Mouse (Mus musculus) neural tube, embryonic 13.5 days (tissue): ENCODE results near the gene Dapk1. TPM values are rescaled to one million over a fixed set of nuclear protein-coding genes. Genes with fewer than 3 reads are reported as not detected.
A peak's percentile ranks its signal among the peaks of the same experiment; 100 is the strongest.

ENCODE experiments used
- ATAC-seq: fragments of 200-750 bp; cut with Nextera tagmentation; 2 replicates; pipeline ENCODE4 v1.8.0; 2017; ENCODE audit warnings: low read depth, mild to moderate bottlenecking, moderate TSS enrichment, moderate library complexity
- H3K27ac ChIP-seq: fragments of 300-500 bp; sonication (generic); replicated peaks from 2 replicates; pipeline ENCODE4 v1.5.1; 2015; ENCODE audit warnings: moderate library complexity, mild to moderate bottlenecking, inconsistent platforms
- H3K27me3 ChIP-seq: fragments of 300-500 bp; sonication (generic); 2 replicates; pipeline ENCODE4 v1.6.1; 2015; ENCODE audit warnings: mild to moderate bottlenecking, inconsistent platforms
- H3K36me3 ChIP-seq: fragments of 300-500 bp; sonication (generic); 2 replicates; pipeline ENCODE4 v1.6.1; 2015; ENCODE audit warnings: mild to moderate bottlenecking, inconsistent platforms
- H3K4me1 ChIP-seq: fragments of 300-500 bp; sonication (generic); replicated peaks from 2 replicates; pipeline ENCODE4 v1.6.1; 2015; ENCODE audit warnings: inconsistent platforms
- H3K4me2 ChIP-seq: fragments of 300-500 bp; sonication (generic); 2 replicates; pipeline ENCODE4 v1.6.1; 2015; ENCODE audit warnings: inconsistent platforms, mild to moderate bottlenecking, moderate library complexity
- H3K4me3 ChIP-seq: fragments of 300-500 bp; sonication (generic); 2 replicates; pipeline ENCODE4 v1.5.1; 2015; ENCODE audit warnings: mild to moderate bottlenecking, inconsistent platforms
- H3K9ac ChIP-seq: fragments of 300-500 bp; sonication (generic); 2 replicates; pipeline ENCODE4 v1.6.1; 2015; ENCODE audit warnings: moderate library complexity, mild to moderate bottlenecking, inconsistent platforms
- H3K9me3 ChIP-seq: fragments of 300-500 bp; sonication (generic); 2 replicates; pipeline ENCODE4 v1.6.1; 2016; ENCODE audit warnings: inconsistent platforms
- WGBS: fragments of 180-500 bp; shearing (Covaris S2); methylation state at CpG from one replicate; pipeline ENCODE4 v1.1.7; 2015; 5-methylcytosine and 5-hydroxymethylcytosine counted together
- polyA plus RNA-seq: library from polyadenylated mRNA; unstranded; fragments of >200 nt; fragmentation: Nextera tagmentation; extraction: Ambion mirVana; gene quantifications from 2 replicates; pipeline ENCODE4 v1.2.1, GENCODE M21; 2015

Dapk1 gene
- polyA plus RNA-seq, 1 experiment from 2014 or later = 35.1 TPM

DNA sequence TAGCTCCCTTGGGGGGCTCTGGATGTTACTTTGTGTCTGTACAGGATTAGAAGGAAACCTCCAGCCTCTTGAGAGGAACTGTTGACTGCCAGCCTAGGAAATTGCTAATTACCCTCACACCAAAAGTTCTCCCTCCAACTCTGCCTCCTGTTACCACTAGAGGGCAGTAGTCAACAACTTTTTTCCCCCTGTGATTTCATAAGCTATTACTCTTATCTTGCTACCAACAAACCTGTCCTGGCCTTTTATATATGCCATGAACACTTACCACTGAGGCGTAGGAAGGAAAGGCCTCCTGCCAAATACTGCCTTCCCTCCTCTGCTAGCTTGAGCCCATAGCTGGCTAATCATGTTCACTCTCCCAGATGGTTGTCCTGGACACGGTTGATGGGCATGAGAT lies 146.8 kb downstream of the Dapk1 start:
- Histone ChIP-seq H3K36me3 (peaks cover 55% of the 10 kb centered on the region), H3K4me3 (no peak overlapping the region), H3K9me3 (no peaks in the 10 kb centered on the region), H3K4me1 (peaks cover 5% of the 10 kb centered on the region), H3K9ac (no peak overlapping the region), H3K4me2 (no peak overlapping the region), H3K27ac (no peak overlapping the region), H3K27me3 (no peaks in the 10 kb centered on the region)
- no peak for ATAC-seq
- 88% methylated on average over 2 of the region's 2 CpGs for WGBS

DNA sequence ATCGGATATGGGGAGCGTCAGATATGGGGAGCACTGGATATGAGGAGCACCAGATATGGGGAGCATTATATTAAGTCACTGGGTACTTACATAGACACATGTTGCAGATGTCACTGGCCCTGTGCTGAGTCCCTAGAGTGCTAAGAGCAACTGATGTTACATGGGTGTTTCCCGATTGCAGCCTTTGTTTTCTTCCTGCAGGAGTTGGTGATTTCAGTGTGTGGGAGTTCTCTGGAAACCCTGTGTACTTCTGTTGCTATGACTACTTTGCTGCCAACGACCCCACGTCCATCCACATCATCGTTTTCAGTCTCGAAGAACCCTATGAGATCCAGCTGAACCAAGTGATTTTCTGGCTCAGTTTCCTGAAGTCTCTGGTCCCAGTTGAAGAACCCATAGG lies 149.2 kb downstream of the Dapk1 start:
- Histone ChIP-seq H3K4me2 (no peak overlapping the region), H3K9me3 (no peaks in the 10 kb centered on the region), H3K4me3 (no peak overlapping the region), H3K9ac (no peak overlapping the region), H3K4me1 (no peaks in the 10 kb centered on the region), H3K36me3 (peaks cover 72% of the 10 kb centered on the region), H3K27me3 (no peaks in the 10 kb centered on the region), H3K27ac (no peak overlapping the region)
- 93% methylated on average over 7 of the region's 7 CpGs for WGBS
- no peak for ATAC-seq

DNA sequence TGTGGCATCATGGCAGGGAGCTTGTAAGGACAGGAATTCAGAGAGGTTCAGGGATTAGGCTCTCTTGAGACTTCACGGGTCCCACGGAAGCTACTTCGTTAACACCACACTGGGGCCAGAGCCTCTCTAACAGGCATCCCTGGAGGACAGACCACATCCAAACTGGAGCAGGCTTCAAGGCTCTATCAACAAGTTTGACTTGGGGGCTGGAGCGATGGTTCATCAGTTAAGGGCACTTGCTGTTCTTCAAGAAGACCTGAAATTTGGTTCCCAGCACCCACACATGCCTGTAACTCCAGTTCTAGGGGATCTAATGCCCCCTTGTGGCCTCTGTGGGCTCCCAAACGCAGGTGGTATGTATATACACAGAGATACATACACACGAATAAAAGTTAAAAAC lies 151.5 kb downstream of the Dapk1 start:
- ATAC-seq = no peak

DNA sequence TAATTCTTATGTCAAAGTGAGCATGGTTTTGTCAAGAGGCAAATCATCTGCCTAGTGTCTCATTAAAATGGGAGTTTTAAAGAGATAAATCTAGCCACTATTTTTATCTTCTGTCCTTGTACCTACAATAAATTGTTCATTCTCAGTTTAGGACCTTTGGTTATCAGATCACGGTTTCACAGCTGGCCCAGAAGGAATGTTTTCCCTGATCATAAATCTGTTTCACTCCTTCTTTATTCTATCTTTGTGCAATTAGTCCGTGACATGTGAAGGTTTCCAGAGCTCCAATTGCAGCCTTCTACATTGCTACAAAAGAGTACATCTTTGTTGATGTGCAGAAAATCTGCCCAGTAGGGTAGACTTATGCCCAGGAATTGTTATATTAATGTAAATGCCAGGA lies 153.5 kb downstream of the Dapk1 start:
- H3K27ac ChIP-seq = no peak overlapping the region
- H3K4me3 ChIP-seq = no peak overlapping the region
- ATAC-seq = no peak
- peaks cover 86% of the 10 kb centered on the region for H3K36me3 ChIP-seq
- WGBS = 51% methylated on average over 2 of the region's 2 CpGs
- no peaks in the 10 kb centered on the region for H3K4me1 ChIP-seq
- no peak overlapping the region for H3K9ac ChIP-seq
- H3K9me3 ChIP-seq = no peaks in the 10 kb centered on the region
- H3K27me3 ChIP-seq = no peaks in the 10 kb centered on the region
- H3K4me2 ChIP-seq = no peak overlapping the region

More for the DNA sequence above, 151.5 kb downstream of the Dapk1 start:
- 95% methylated on average over 6 of the region's 6 CpGs for WGBS
- H3K9ac ChIP-seq = no peak overlapping the region
- H3K4me2 ChIP-seq = no peak overlapping the region
- no peaks in the 10 kb centered on the region for H3K4me1 ChIP-seq
- no peak overlapping the region for H3K4me3 ChIP-seq
- H3K9me3 ChIP-seq = no peaks in the 10 kb centered on the region
- H3K27ac ChIP-seq = no peak overlapping the region
- H3K36me3 ChIP-seq = peaks cover 86% of the 10 kb centered on the region
- H3K27me3 ChIP-seq = no peaks in the 10 kb centered on the region

DNA sequence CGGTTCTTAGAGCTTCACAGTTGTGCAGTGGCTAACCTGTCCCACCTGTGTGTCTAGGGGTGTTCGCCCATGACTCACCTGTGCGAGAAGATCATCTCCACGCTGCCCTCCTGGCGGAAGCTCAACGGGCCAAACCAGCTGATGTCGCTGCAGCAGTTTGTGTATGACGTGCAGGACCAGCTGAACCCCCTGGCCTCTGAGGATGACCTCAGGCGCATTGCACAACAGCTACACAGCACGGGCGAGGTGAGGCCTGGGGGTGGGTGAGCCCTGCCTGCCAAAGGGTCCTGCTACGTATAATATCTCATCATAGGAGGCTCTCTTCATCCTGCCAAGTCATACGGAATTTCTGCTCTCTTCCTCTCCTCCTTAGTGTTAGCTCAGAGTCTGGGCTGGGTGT lies 155.5 kb downstream of the Dapk1 start:
- Histone ChIP-seq H3K4me3 (no peak overlapping the region), H3K9me3 (no peaks in the 10 kb centered on the region), H3K9ac (no peak overlapping the region), H3K4me2 (no peak overlapping the region), H3K4me1 (no peaks in the 10 kb centered on the region), H3K36me3 (peaks cover 84% of the 10 kb centered on the region), H3K27ac (no peak overlapping the region), H3K27me3 (no peaks in the 10 kb centered on the region)
- ATAC-seq = no peak
- 92% methylated on average over 13 of the region's 13 CpGs for WGBS

DNA sequence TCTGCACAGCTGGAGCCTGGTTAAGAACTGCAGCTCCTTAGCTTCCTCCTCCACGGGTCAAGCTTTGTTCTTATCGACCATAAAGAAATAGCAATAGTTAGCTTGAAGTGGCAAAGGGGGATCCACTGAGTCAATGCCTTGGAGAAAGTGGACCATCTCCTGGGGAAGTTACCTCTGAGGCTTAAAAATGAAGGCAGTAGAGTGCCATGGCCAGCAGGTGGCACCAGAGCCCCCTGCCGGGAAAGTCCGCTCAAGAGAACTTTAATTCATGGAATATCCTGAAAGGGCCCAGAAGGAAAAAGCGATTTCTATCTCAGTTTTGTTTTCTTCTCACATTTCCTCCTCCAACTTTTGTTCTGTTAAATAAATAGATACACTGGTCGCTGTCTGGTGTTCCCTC lies 157.4 kb downstream of the Dapk1 start:
- H3K4me1 ChIP-seq = no peaks in the 10 kb centered on the region
- H3K4me3 ChIP-seq = no peak overlapping the region
- H3K36me3 ChIP-seq = peaks cover 81% of the 10 kb centered on the region
- H3K4me2 ChIP-seq = no peak overlapping the region
- no peak overlapping the region for H3K9ac ChIP-seq
- 49% methylated on average over 6 of the region's 6 CpGs for WGBS
- no peak for ATAC-seq
- no peak overlapping the region for H3K27ac ChIP-seq
- no peaks in the 10 kb centered on the region for H3K27me3 ChIP-seq
- H3K9me3 ChIP-seq = no peaks in the 10 kb centered on the region

DNA sequence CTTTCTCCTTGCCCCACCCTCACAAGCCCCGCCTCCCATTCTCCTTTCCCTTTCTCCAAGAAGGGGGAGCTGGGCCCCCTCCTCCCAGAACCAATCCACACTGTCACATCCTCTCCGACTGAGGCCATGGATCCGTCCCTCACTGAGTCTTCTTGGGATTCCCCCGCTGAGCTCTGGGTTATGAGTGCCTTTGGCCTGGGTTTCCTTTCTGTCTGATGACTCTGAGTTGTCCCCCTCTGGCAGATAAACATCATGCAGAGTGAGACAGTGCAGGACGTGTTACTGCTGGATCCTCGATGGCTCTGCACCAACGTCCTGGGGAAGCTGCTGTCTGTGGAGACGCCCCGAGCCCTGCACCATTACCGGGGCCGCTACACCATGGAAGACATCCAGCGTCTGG lies 158.6 kb downstream of the Dapk1 start:
- Histone ChIP-seq H3K27me3 (no peaks in the 10 kb centered on the region), H3K4me3 (no peak overlapping the region), H3K4me2 (no peak overlapping the region), H3K27ac (no peak overlapping the region), H3K36me3 (peaks cover 79% of the 10 kb centered on the region), H3K9ac (no peak overlapping the region), H3K9me3 (no peaks in the 10 kb centered on the region), H3K4me1 (no peaks in the 10 kb centered on the region)
- ATAC-seq = peak; percentile 24
- WGBS = 92% methylated on average over 12 of the region's 12 CpGs

DNA sequence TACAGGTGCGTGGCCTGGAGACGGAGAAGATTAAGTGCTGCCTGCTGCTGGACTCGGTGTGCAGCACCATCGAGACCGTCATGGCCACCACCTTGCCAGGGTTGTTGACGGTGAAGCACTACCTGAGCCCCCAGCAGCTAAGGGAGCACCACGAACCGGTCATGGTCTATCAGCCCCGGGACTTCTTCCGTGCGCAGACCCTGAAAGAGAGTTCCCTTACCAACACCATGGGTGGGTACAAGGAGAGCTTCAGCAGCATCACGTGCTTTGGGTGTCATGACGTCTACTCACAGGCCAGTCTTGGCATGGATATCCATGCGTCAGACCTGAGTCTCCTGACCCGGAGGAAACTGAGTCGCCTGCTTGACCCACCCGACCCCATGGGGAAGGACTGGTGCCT lies 159.4 kb downstream of the Dapk1 start:
- no peak overlapping the region for H3K4me3 ChIP-seq
- no peak for ATAC-seq
- no peak overlapping the region for H3K9ac ChIP-seq
- no peak overlapping the region for H3K4me2 ChIP-seq
- H3K27ac ChIP-seq = no peak overlapping the region
- 98% methylated on average over 17 of the region's 17 CpGs for WGBS
- no peaks in the 10 kb centered on the region for H3K27me3 ChIP-seq
- H3K4me1 ChIP-seq = no peaks in the 10 kb centered on the region
- H3K9me3 ChIP-seq = no peaks in the 10 kb centered on the region
- H3K36me3 ChIP-seq = peaks cover 74% of the 10 kb centered on the region

DNA sequence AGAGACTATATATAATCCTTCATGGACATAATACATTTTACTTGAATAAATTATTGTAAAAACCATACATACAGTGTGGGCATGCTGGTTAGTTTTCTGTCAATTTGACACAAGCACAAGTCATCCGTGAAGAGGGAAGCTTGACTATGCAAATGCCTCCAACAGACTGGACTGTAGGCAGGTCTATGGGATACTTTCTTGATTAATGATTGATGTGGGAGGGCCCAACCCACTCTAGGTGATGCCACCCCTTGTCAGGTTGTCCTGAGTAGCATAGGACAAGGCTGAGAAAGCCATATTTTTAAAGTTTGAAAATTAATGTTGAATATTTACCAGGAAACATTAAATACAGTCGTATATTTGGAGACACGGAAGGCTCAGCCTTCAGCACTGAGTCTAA lies 178.8 kb downstream of the Dapk1 start:
- H3K9me3 ChIP-seq = no peaks in the 10 kb centered on the region
- H3K4me1 ChIP-seq = no peaks in the 10 kb centered on the region
- no peak overlapping the region for H3K9ac ChIP-seq
- no peak overlapping the region for H3K27ac ChIP-seq
- no peaks in the 10 kb centered on the region for H3K27me3 ChIP-seq
- no peak for ATAC-seq
- 85% methylated on average over 3 of the region's 3 CpGs for WGBS
- no peak overlapping the region for H3K4me2 ChIP-seq
- H3K36me3 ChIP-seq = no peaks in the 10 kb centered on the region
- no peak overlapping the region for H3K4me3 ChIP-seq

DNA sequence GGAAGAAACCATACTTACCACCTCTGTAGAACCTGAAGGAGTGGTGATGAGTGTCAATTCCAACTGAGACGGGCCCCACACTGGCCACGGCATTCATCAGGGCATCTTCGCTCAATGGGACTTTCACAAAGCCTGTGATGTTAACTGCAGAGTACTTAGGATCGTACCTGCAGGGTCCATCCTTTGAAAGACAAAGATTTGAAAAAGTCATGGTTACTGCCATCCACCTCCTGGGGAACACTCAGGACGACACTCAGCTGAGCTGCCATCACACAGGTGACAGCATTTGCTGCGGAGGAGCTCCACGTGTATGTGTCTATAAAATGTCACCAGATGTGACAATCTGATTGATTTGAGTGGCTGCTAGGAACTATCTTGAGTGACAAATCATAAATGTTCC lies 181.6 kb downstream of the Dapk1 start:
- Histone ChIP-seq H3K9ac (no peak overlapping the region), H3K9me3 (no peaks in the 10 kb centered on the region), H3K36me3 (no peaks in the 10 kb centered on the region), H3K4me1 (no peaks in the 10 kb centered on the region), H3K4me2 (no peak overlapping the region), H3K27me3 (no peaks in the 10 kb centered on the region), H3K4me3 (no peak overlapping the region), H3K27ac (no peak overlapping the region)
- WGBS = 85% methylated on average over 7 of the region's 7 CpGs
- no peak for ATAC-seq

DNA sequence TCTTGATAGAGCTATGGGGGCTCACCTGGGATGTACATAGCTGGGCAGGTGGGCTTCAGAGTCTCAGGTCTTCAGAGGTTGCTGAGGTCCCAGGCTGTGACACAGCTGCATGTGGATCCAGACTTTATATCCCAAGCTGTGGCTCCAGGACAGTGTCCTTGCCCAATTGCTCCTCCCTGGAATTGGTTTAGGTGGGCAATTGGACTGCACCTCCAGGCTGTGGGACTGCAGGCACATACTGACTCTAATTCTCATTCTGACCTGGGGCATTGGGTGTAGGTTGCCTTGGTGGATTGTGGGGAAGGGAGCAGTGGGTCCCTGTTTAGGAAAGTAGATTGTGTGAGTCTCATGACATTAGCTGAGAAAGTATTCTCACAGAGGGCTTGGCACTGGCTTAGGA lies 184.5 kb downstream of the Dapk1 start, which contains the start of gene BC051665:
TSS of gene BC051665 (minus strand) at position 101 of the 400 bp plus-strand sequence.
- no peaks in the 10 kb centered on the region for H3K27me3 ChIP-seq
- ATAC-seq = no peak
- H3K4me1 ChIP-seq = no peaks in the 10 kb centered on the region
- H3K9ac ChIP-seq = no peak within 1 kb of the TSS
- H3K27ac ChIP-seq = no peak within 1 kb of the TSS
- no peak within 1 kb of the TSS for H3K4me3 ChIP-seq
- H3K36me3 ChIP-seq = no peaks in the 10 kb centered on the region
- H3K4me2 ChIP-seq = no peak within 1 kb of the TSS
- no peaks in the 10 kb centered on the region for H3K9me3 ChIP-seq

DNA sequence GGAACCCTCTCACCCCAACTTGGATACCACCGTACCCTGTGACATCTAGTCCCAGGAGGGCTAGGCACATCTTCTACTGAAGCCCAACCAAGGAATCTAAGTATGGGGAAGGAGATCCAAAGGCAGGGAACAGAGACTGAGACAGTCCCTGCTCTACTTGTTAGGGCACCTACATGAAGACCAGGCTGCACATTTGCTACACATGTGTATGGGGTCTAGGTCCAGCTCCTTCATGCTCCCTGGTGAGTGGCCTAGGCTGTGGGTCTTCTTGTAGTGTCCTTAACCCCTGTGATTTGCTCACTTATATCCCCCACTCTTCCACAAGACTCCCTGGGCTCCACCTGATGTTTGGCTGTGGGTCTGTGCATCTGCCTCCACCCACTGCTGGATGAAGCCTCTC lies 187.7 kb downstream of the Dapk1 start:
- 83% methylated on average over 1 of the region's 1 CpGs for WGBS

DNA sequence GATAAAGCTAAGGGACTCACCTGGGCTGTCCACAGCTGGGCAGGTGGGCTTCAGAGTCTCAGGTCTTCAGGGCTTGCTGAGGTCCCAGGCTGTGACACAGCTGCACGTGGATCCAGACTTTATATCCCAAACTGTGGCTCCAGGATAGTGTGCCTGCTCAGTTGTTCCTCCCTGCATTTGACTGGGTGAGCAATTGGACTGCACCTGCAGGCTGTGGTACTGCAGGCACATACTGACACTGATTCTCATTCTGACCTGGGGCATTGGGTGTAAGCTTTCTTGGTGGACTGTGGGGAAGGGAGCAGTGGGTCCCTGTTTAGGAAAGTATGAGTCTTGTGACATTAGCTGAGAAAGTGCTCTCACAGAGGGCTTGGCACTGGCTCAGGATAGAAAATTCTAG lies 201.0 kb downstream of the Dapk1 start, which contains the start of gene Ctsll3:
TSS of gene Ctsll3 (minus strand) at position 101 of the 400 bp plus-strand sequence.
- ATAC-seq = no peak
- Histone ChIP-seq H3K4me3 (no peak within 1 kb of the TSS), H3K9ac (no peak within 1 kb of the TSS), H3K9me3 (no peaks in the 10 kb centered on the region), H3K36me3 (no peaks in the 10 kb centered on the region), H3K4me1 (no peaks in the 10 kb centered on the region), H3K27ac (no peak within 1 kb of the TSS), H3K27me3 (no peaks in the 10 kb centered on the region), H3K4me2 (no peak within 1 kb of the TSS)
- 78% methylated on average over 1 of the region's 1 CpGs for WGBS

More for the DNA sequence above, 187.7 kb downstream of the Dapk1 start:
- Histone ChIP-seq H3K4me1 (no peaks in the 10 kb centered on the region), H3K4me3 (no peak overlapping the region), H3K9ac (no peak overlapping the region), H3K27ac (no peak overlapping the region), H3K4me2 (no peak overlapping the region), H3K36me3 (no peaks in the 10 kb centered on the region), H3K9me3 (no peaks in the 10 kb centered on the region), H3K27me3 (no peaks in the 10 kb centered on the region)
- ATAC-seq = no peak
